Mouse (Mus musculus) limb, embryonic 11.5 days (tissue): ENCODE measurements around the gene Rtn2. TPM values are rescaled to one million over a fixed set of nuclear protein-coding genes. Genes with fewer than 3 reads are reported as not detected.

Experiments used
- ATAC-seq: fragments of 200-750 bp; cut with Nextera tagmentation; 2 replicates; pipeline ENCODE4 v1.8.0; 2017; ENCODE audit warnings: low read depth; ENCODE audit not compliant: insufficient number of reproducible peaks, low FRiP score, low TSS enrichment
- DNase-seq: peaks from one replicate; pipeline ENCODE4 v3.0.0-alpha.2; 2015; ENCODE audit warnings: low spot score
- H3K27ac ChIP-seq: fragments of 300-500 bp; sonication (generic); replicated peaks from 2 replicates; pipeline ENCODE4 v1.5.1; 2014; ENCODE audit warnings: low read depth, mild to moderate bottlenecking, low read length
- H3K27me3 ChIP-seq: fragments of 300-500 bp; sonication (generic); 2 replicates; pipeline ENCODE4 v1.6.1; 2014; ENCODE audit warnings: mild to moderate bottlenecking, low read length, mixed read lengths; ENCODE audit not compliant: control insufficient read depth, insufficient read depth
- H3K36me3 ChIP-seq: fragments of 300-500 bp; sonication (generic); 2 replicates; pipeline ENCODE4 v1.6.1; 2014; ENCODE audit warnings: mild to moderate bottlenecking, low read length, moderate library complexity, mixed read lengths; ENCODE audit not compliant: control insufficient read depth, insufficient read depth
- H3K4me1 ChIP-seq: fragments of 300-500 bp; sonication (generic); 2 replicates; pipeline ENCODE4 v1.6.1; 2014; ENCODE audit warnings: low read length, mixed read lengths; ENCODE audit not compliant: control insufficient read depth, insufficient read depth
- H3K4me2 ChIP-seq: fragments of 300-500 bp; sonication (generic); 2 replicates; pipeline ENCODE4 v1.6.1; 2014; ENCODE audit warnings: low read depth, mild to moderate bottlenecking, moderate library complexity; ENCODE audit not compliant: severe bottlenecking
- H3K4me3 ChIP-seq: fragments of 300-500 bp; sonication (generic); 2 replicates; pipeline ENCODE4 v1.5.1; 2014; ENCODE audit warnings: low read depth, low read length
- H3K9ac ChIP-seq: fragments of 300-500 bp; sonication (generic); 2 replicates; pipeline ENCODE4 v1.6.1; 2014; ENCODE audit warnings: mild to moderate bottlenecking, low read length
- H3K9me3 ChIP-seq: fragments of 300-500 bp; sonication (generic); 2 replicates; pipeline ENCODE4 v1.6.1; 2016; ENCODE audit warnings: low read length; ENCODE audit not compliant: control insufficient read depth
- WGBS: fragments of 180-500 bp; shearing (Covaris S2); extraction: QIAGEN DNeasy Blood & Tissue Kit; methylation state at CpG from one replicate; pipeline ENCODE4 v1.1.7; 2014; 5-methylcytosine and 5-hydroxymethylcytosine counted together
- polyA plus RNA-seq: library from polyadenylated mRNA; unstranded; fragments of >200 nt; fragmentation: Nextera tagmentation; extraction: Ambion mirVana; gene quantifications from 2 replicates; pipeline ENCODE4 v1.2.1, GENCODE M21; 2014

Gene Rtn2
- polyA plus RNA-seq, 1 experiment from 2014 or later = 10.0 TPM

DNA sequence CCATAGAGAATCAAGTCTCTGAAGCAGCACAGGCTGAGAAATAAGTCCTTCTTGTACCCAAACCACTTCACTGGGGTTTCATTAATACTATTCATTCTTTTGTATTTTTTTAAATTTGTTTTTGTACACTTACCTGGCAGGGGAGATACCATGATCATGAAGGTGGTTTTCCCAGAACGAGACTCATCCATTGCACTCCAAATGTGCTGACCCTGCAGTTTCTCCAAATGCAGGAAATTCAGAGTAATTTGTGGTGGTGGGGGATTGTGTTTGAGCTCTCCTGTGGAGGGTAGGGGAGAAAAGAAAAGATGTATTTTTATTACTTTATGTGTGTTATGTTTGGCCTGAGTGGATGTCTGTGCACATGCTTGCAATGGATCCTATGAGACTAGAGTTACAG is 40.4 kb upstream of the Rtn2 start:
- Histone ChIP-seq H3K36me3 (no peaks in the 10 kb centered on the region; the same call in 1 of the 2 replicates), H3K4me1 (no peaks in the 10 kb centered on the region), H3K4me2 (no peak overlapping the region), H3K9ac (no peak overlapping the region), H3K9me3 (no peaks in the 10 kb centered on the region), H3K4me3 (no peak overlapping the region), H3K27me3 (no peaks in the 10 kb centered on the region), H3K27ac (no peak overlapping the region)
- no peak for ATAC-seq
- 92% methylated on average over 1 of the region's 1 CpGs for WGBS
- DNase-seq = no peak

DNA sequence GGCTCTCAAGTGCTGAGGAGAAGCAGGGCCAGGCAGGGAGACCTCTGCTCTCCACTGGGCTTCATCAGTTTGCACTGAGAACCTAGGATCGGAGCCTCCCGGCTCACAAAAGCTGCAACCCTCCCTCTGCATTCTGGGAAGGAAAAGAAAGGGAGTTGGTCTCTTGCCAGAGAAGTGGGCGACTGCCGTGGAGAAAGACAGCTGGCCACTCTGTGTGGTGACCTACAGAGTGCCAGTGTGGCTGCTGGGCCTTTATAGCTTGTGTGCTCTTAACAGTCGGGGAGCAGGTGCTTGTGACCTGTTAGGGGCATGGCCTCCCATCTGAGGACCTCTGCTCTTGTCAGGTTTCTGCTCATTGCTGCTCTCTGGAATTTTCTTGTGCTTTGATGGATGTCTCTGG is 38.6 kb upstream of the Rtn2 start:
- Histone ChIP-seq H3K36me3 (no peaks in the 10 kb centered on the region; the same call in 1 of the 2 replicates), H3K9ac (no peak overlapping the region), H3K4me2 (no peak overlapping the region), H3K4me3 (no peak overlapping the region), H3K27ac (no peak overlapping the region), H3K27me3 (no peaks in the 10 kb centered on the region), H3K4me1 (no peaks in the 10 kb centered on the region), H3K9me3 (no peaks in the 10 kb centered on the region; the same call in 1 of the 2 replicates)
- 85% methylated on average over 5 of the region's 5 CpGs for WGBS
- ATAC-seq (no peak), DNase-seq (no peak)

DNA sequence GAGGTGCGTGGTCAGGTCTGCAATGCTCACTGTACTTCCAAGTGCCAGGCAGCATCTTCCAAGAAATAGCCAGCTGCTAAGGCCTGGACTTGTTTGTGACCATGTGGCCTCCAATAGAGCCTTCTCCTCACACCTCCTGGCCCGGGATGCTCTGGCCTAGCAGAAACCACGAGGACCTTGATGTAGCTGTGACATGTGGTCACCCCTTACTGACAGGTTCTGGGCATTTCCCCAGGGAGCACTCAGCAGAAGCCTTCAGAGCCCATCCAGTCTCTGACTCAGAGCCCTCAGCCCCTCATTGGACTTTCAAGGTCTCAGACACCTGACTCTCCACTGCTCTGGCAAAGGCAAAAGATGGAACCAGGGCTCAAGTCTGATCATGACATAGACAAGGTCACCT is 37.3 kb upstream of the Rtn2 start:
- Histone ChIP-seq H3K4me2 (no peak overlapping the region), H3K36me3 (no peaks in the 10 kb centered on the region; the same call in 1 of the 2 replicates), H3K9me3 (no peaks in the 10 kb centered on the region; the same call in 1 of the 2 replicates), H3K9ac (no peak overlapping the region), H3K27me3 (no peaks in the 10 kb centered on the region), H3K4me1 (no peaks in the 10 kb centered on the region), H3K27ac (no peak overlapping the region), H3K4me3 (no peak overlapping the region)
- no peak for DNase-seq
- ATAC-seq = no peak
- 84% methylated on average over 3 of the region's 3 CpGs for WGBS

GRCm38 (mm10) chr7:19246855-19247254 is 35.6 kb upstream of the Rtn2 start:
- Histone ChIP-seq H3K9me3 (no peaks in the 10 kb centered on the region; the same call in 1 of the 2 replicates), H3K36me3 (no peaks in the 10 kb centered on the region; the same call in 1 of the 2 replicates), H3K4me1 (no peaks in the 10 kb centered on the region), H3K4me3 (no peak overlapping the region), H3K27ac (no peak overlapping the region), H3K9ac (no peak overlapping the region), H3K4me2 (no peak overlapping the region), H3K27me3 (no peaks in the 10 kb centered on the region)
- DNase-seq = no peak
- no peak for ATAC-seq
- 91% methylated on average over 1 of the region's 1 CpGs for WGBS

GRCm38 (mm10) chr7:19247511-19247910 is 34.9 kb upstream of the Rtn2 start:
- H3K4me2 ChIP-seq = no peak overlapping the region
- no peak overlapping the region for H3K27ac ChIP-seq
- WGBS = 98% methylated on average over 2 of the region's 2 CpGs
- H3K9ac ChIP-seq = no peak overlapping the region
- H3K27me3 ChIP-seq = no peaks in the 10 kb centered on the region
- H3K36me3 ChIP-seq = no peaks in the 10 kb centered on the region; the same call in 1 of the 2 replicates
- no peaks in the 10 kb centered on the region; the same call in 1 of the 2 replicates for H3K9me3 ChIP-seq
- DNase-seq (no peak), ATAC-seq (no peak)
- no peak overlapping the region for H3K4me3 ChIP-seq
- H3K4me1 ChIP-seq = no peaks in the 10 kb centered on the region

DNA sequence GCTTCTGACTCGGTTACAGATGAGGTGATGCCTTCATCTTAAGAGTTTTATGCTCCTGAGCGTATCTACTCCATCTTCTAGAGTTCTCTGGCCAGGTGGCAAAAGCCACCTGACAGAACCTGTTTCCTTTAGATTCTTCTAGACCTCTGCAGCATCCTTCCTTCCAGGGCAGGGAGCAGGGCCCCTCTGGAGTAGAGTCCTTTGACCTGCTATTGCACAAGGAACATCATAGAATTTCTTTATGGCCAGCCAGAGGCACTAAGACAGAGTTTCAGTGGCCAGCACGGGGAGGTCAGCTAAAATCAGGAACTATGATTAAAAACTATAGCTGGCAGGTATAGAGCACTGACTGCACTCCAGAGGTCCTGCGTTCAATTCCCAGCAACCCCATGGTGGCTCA is 30.3 kb upstream of the Rtn2 start:
- H3K27me3 ChIP-seq = no peaks in the 10 kb centered on the region

DNA sequence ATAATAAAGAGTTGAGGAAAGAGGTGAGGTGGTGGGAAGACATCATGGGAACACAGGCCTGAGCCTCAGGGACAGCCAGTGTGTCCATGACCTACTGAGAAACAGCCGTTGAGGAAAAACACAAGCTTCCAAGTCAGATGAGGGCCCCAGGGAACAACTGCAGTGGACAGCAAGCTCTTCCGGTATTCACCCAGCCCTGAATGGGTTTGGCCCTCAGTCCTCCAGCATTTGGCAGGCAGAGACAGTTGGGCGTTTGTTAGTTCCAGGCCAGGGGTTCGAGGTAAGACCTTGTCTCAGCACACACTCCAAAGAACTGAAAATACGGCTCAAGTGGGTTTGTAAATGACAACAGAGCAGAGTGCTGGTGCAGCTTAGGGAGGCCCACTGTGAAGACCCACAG is 29.0 kb upstream of the Rtn2 start:
- Histone ChIP-seq H3K27ac (no peak overlapping the region), H3K9me3 (no peaks in the 10 kb centered on the region), H3K27me3 (no peaks in the 10 kb centered on the region), H3K4me2 (no peak overlapping the region), H3K4me1 (no peaks in the 10 kb centered on the region), H3K36me3 (peaks cover 17% of the 10 kb centered on the region; the same call in 1 of the 2 replicates), H3K4me3 (no peak overlapping the region), H3K9ac (no peak overlapping the region)
- ATAC-seq = no peak
- DNase-seq = no peak
- 69% methylated on average over 5 of the region's 5 CpGs for WGBS

More for the DNA sequence above, 30.3 kb upstream of the Rtn2 start:
- ATAC-seq (no peak), DNase-seq (no peak)
- Histone ChIP-seq H3K4me1 (no peaks in the 10 kb centered on the region), H3K36me3 (peaks cover 6% of the 10 kb centered on the region; the same call in 1 of the 2 replicates), H3K27ac (no peak overlapping the region), H3K4me3 (no peak overlapping the region), H3K4me2 (no peak overlapping the region), H3K9ac (no peak overlapping the region), H3K9me3 (no peaks in the 10 kb centered on the region; the same call in 1 of the 2 replicates)
- 81% methylated on average over 4 of the region's 4 CpGs for WGBS

DNA sequence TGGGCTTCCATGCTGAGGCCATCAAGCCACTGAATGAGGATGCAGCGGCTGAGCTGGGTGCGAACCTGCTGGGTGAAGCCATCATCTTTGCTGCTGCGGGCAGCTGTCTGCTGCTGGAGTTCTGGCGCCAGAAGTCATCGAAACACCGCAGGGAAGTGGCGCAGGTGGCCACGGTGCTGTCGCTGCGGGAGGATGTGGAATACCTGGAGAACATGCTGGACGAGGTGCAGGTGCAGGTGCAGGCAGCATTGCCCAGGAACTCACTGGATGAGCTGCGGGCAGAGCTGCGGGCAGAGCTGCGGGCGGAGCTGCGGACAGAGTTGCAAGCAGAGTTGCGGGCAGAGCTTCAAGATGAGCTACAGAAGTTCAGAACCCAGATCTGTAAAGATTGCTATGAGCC is 27.0 kb upstream of the Rtn2 start:
- H3K4me1 ChIP-seq = no peaks in the 10 kb centered on the region
- 84% methylated on average over 17 of the region's 17 CpGs for WGBS
- H3K36me3 ChIP-seq = peaks cover 21% of the 10 kb centered on the region; the same call in 1 of the 2 replicates
- no peaks in the 10 kb centered on the region for H3K9me3 ChIP-seq
- no peaks in the 10 kb centered on the region for H3K27me3 ChIP-seq
- ATAC-seq (no peak), DNase-seq (no peak)
- no peak overlapping the region for H3K4me3 ChIP-seq
- H3K4me2 ChIP-seq = no peak overlapping the region
- no peak overlapping the region for H3K27ac ChIP-seq
- no peak overlapping the region for H3K9ac ChIP-seq

DNA sequence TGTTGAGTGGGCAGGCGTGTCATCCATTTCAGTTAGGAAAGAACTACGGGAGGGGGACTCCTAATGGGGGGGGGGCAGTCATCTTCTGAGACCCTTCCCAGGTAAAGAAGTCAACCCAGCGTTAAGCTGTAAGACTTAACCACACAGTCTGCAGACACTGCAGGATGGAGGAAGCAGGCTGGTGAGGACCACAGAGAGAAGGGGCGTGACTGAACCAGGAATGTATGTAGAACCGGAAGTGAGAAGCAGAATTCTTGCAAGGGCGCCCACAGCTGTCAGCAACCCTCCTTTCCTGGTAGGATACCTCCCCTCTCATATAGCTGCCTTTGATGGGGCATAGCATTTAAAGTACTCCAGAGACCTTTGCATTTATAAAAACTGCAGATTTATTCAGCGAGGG is 25.9 kb upstream of the Rtn2 start:
- Histone ChIP-seq H3K27ac (no peak overlapping the region), H3K4me2 (no peak overlapping the region), H3K4me1 (no peaks in the 10 kb centered on the region), H3K27me3 (no peaks in the 10 kb centered on the region), H3K9me3 (no peaks in the 10 kb centered on the region), H3K9ac (no peak overlapping the region), H3K4me3 (no peak overlapping the region), H3K36me3 (peaks cover 28% of the 10 kb centered on the region; the same call in 1 of the 2 replicates)
- WGBS = 90% methylated on average over 7 of the region's 7 CpGs
- DNase-seq (no peak), ATAC-seq (no peak)
